Mouse (Mus musculus): ENCODE results near the gene Cyp8b1.

The Cyp8b1 gene

DNA sequence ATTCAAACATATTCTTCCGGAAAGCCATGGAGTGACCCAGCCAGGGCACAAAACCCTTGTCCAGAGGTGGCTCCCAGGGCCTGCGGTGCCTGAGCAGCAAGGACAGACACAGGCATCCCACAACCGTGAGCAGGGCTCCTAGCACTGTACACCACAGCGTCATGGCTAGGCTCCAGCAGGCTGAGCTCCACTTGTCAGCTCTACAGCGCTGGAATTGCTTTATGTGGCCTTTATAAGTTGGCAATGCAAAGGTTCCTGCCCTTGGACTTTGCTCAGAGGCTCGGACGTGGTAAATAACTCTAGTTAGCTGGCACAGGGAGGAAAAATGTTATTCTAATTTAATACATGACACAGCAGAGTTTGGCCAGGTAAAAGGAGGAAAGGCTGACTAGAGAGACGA, at the start of gene Cyp8b1:
Cyp8b1 (minus strand) TSS at position 204 of the 400 bp plus-strand sequence.
- no peaks in the 10 kb centered on the region for H3K9me3 ChIP-seq (ENCODE audit: low read length)
- H3K4me3 ChIP-seq (replicated peaks; ENCODE audit: low read length), result no peak within 1 kb of the TSS
- peaks cover 16% of the 10 kb centered on the region for H3K4me1 ChIP-seq (replicated peaks; ENCODE audit: low read depth, low read length)
- H3K36me3 ChIP-seq (ENCODE audit: insufficient read depth, low read length), result no peaks in the 10 kb centered on the region
- TF ChIP-seq CTCF (conservative IDR thresholded peaks at IDR 0.05; ENCODE audit: low read length) (no peak), NANOG (IDR thresholded peaks at IDR 0.05; ENCODE audit: borderline replicate concordance, low read length) (no peak), POU5F1 (IDR thresholded peaks at IDR 0.05; ENCODE audit: borderline replicate concordance, low read length) (no peak)
- H3K27me3 ChIP-seq (ENCODE audit: insufficient read depth, low read length), result peaks cover 40% of the 10 kb centered on the region

DNA sequence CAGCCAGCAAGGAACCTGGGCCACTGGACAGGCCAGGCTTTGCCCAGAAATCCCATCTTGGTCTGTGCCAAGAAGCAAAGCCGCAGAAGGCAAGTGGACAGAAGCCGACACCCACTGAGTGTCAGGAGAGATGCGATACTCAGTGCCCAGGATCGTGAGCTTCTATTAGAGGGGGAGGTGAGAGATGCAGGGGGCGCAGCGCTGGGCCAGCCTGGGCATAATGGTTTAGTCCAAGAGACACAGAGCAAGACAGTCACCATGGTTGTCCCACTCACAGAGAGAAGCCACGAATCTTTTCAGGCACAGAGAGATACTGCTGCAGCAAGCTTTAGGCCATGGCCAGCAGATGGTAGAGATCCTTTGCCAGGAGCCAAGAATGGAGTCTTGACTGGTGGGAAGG, 48.8 kb upstream of the Cyp8b1 start:
- TF ChIP-seq CTCF (conservative IDR thresholded peaks at IDR 0.05; ENCODE audit: low read length) (no peak), NANOG (IDR thresholded peaks at IDR 0.05; ENCODE audit: borderline replicate concordance, low read length) (no peak), POU5F1 (IDR thresholded peaks at IDR 0.05; ENCODE audit: borderline replicate concordance, low read length) (no peak)
- Histone ChIP-seq H3K27me3 (ENCODE audit: insufficient read depth, low read length) (peaks cover 12% of the 10 kb centered on the region; the same call in 1 of the 2 replicates), H3K4me1 (replicated peaks; ENCODE audit: low read depth, low read length) (no peaks in the 10 kb centered on the region)

GRCm38 (mm10) chr9:121959966-121960635, 44.0 kb upstream of the Cyp8b1 start:
- TF ChIP-seq POU5F1 (IDR thresholded peaks at IDR 0.05; ENCODE audit: borderline replicate concordance, low read length) (no peak), NANOG (IDR thresholded peaks at IDR 0.05; ENCODE audit: borderline replicate concordance, low read length) (no peak), CTCF (conservative IDR thresholded peaks at IDR 0.05; ENCODE audit: low read length) (no peak)
- Histone ChIP-seq H3K4me1 (replicated peaks; ENCODE audit: low read depth, low read length) (no peaks in the 10 kb centered on the region), H3K9me3 (ENCODE audit: low read length) (no peaks in the 10 kb centered on the region), H3K36me3 (ENCODE audit: insufficient read depth, low read length) (no peaks in the 10 kb centered on the region), H3K27me3 (ENCODE audit: insufficient read depth, low read length) (peaks cover 5% of the 10 kb centered on the region; the same call in 1 of the 2 replicates), H3K4me3 (replicated peaks; ENCODE audit: low read length) (no peak overlapping the region)

More for the DNA sequence above, 48.8 kb upstream of the Cyp8b1 start:
- Histone ChIP-seq H3K4me3 (replicated peaks; ENCODE audit: low read length) (no peak overlapping the region), H3K36me3 (ENCODE audit: insufficient read depth, low read length) (no peaks in the 10 kb centered on the region), H3K9me3 (ENCODE audit: low read length) (no peaks in the 10 kb centered on the region)

DNA sequence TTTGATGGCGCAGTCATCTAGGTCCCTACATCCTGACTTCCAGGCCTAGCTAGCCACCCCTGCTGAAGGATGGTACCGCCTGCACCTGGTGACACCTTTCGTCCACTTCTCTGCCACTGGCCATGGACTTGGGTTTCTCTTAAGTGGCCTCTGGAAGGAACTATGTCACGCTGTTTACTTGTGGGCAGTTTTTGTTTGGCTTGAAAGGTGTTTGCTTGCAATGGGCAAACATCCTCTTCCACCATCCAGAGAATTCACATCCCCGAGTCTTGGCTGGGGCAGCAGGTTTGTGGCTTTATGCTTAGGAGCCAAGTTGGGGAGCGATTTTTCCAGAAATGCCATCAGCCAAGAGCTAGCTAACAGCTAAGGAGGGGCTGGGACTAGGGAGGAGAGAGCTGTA, 36.5 kb upstream of the Cyp8b1 start:
- no peaks in the 10 kb centered on the region for H3K9me3 ChIP-seq (ENCODE audit: low read length)
- H3K4me1 ChIP-seq (replicated peaks; ENCODE audit: low read depth, low read length), result peaks cover 15% of the 10 kb centered on the region
- H3K4me3 ChIP-seq (replicated peaks; ENCODE audit: low read length), result no peak overlapping the region
- TF ChIP-seq NANOG (IDR thresholded peaks at IDR 0.05; ENCODE audit: borderline replicate concordance, low read length) (no peak), CTCF (conservative IDR thresholded peaks at IDR 0.05; ENCODE audit: low read length) (no peak), POU5F1 (IDR thresholded peaks at IDR 0.05; ENCODE audit: borderline replicate concordance, low read length) (no peak)
- H3K27me3 ChIP-seq (ENCODE audit: insufficient read depth, low read length), result peaks cover 18% of the 10 kb centered on the region
- no peaks in the 10 kb centered on the region for H3K36me3 ChIP-seq (ENCODE audit: insufficient read depth, low read length)

GRCm38 (mm10) chr9:121951114-121951423, 35.0 kb upstream of the Cyp8b1 start:
- Histone ChIP-seq H3K4me1 (replicated peaks; ENCODE audit: low read depth, low read length) (peaks cover 15% of the 10 kb centered on the region), H3K9me3 (ENCODE audit: low read length) (no peaks in the 10 kb centered on the region), H3K4me3 (replicated peaks; ENCODE audit: low read length) (peak overlapping the region; percentile 67), H3K27me3 (ENCODE audit: insufficient read depth, low read length) (peaks cover 24% of the 10 kb centered on the region), H3K36me3 (ENCODE audit: insufficient read depth, low read length) (no peaks in the 10 kb centered on the region)
- TF ChIP-seq POU5F1 (IDR thresholded peaks at IDR 0.05; ENCODE audit: borderline replicate concordance, low read length), result no peak

DNA sequence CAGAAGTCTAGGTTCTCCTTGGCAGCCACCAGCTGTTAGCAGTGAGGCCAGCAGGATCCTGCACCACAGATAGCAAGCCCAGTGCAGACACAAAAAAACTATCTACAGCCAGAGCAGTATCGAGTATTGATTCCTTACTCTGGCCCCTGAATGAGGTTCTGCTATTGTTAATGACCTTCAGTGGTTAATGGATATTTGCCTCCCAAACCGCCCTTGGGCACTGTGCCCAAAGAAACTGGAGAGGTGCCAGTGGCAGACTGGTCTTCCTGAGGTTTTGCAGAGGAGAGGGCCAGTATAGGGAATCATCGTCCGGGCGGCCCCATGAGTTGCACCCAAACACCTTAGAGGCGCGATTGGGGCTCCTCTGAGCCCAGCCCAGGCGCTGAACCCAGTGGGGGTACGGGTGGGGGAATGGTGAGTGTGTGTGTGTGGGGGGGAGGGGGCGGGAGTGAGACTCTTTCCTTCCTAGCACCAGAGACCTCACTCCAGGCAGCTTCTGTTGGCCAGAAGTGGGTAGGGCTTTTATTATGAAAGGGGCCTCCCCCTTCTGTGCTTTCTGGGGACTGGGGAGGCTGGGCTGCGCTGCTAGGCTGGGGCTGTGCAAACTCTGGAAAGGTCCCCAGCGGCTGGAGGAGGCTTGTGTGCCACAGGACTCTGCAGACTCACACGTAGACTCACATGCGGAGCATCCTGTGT, 34.5 kb upstream of the Cyp8b1 start, which contains the start of gene Fam198a:
Fam198a (plus strand) TSS at position 571 of the 696 bp plus-strand sequence.
- H3K36me3 ChIP-seq (ENCODE audit: insufficient read depth, low read length), result no peaks in the 10 kb centered on the region
- no peaks in the 10 kb centered on the region for H3K9me3 ChIP-seq (ENCODE audit: low read length)
- peaks cover 24% of the 10 kb centered on the region for H3K27me3 ChIP-seq (ENCODE audit: insufficient read depth, low read length)
- TF ChIP-seq POU5F1 (IDR thresholded peaks at IDR 0.05; ENCODE audit: borderline replicate concordance, low read length), result no peak
- TF ChIP-seq CTCF (conservative IDR thresholded peaks at IDR 0.05; ENCODE audit: low read length), result no peak
- TF ChIP-seq NANOG (IDR thresholded peaks at IDR 0.05; ENCODE audit: borderline replicate concordance, low read length), result no peak
- H3K4me1 ChIP-seq (replicated peaks; ENCODE audit: low read depth, low read length), result peaks cover 15% of the 10 kb centered on the region
- peak within 1 kb of the TSS; percentile 67 for H3K4me3 ChIP-seq (replicated peaks; ENCODE audit: low read length)

- H3K4me1 ChIP-seq (replicated peaks; ENCODE audit: low read depth, low read length), result peaks cover 15% of the 10 kb centered on the region
- H3K27me3 ChIP-seq (ENCODE audit: insufficient read depth, low read length), result peaks cover 28% of the 10 kb centered on the region
- no peak overlapping the region for H3K4me3 ChIP-seq (replicated peaks; ENCODE audit: low read length)
- H3K9me3 ChIP-seq (ENCODE audit: low read length), result no peaks in the 10 kb centered on the region
- no peaks in the 10 kb centered on the region for H3K36me3 ChIP-seq (ENCODE audit: insufficient read depth, low read length)
- no peak for TF ChIP-seq NANOG (IDR thresholded peaks at IDR 0.05; ENCODE audit: borderline replicate concordance, low read length)
- TF ChIP-seq CTCF (conservative IDR thresholded peaks at IDR 0.05; ENCODE audit: low read length), result no peak
- TF ChIP-seq POU5F1 (IDR thresholded peaks at IDR 0.05; ENCODE audit: borderline replicate concordance, low read length), result no peak
These were observed 32.3 kb upstream of the Cyp8b1 start for GRCm38 (mm10) chr9:121948431-121948830.

GRCm38 (mm10) chr9:121947784-121948183, 31.7 kb upstream of the Cyp8b1 start:
- Histone ChIP-seq H3K36me3 (ENCODE audit: insufficient read depth, low read length) (no peaks in the 10 kb centered on the region), H3K4me1 (replicated peaks; ENCODE audit: low read depth, low read length) (peaks cover 15% of the 10 kb centered on the region), H3K27me3 (ENCODE audit: insufficient read depth, low read length) (peaks cover 26% of the 10 kb centered on the region), H3K9me3 (ENCODE audit: low read length) (no peaks in the 10 kb centered on the region), H3K4me3 (replicated peaks; ENCODE audit: low read length) (no peak overlapping the region)
- no peak for TF ChIP-seq NANOG (IDR thresholded peaks at IDR 0.05; ENCODE audit: borderline replicate concordance, low read length)
- no peak for TF ChIP-seq POU5F1 (IDR thresholded peaks at IDR 0.05; ENCODE audit: borderline replicate concordance, low read length)
- TF ChIP-seq CTCF (conservative IDR thresholded peaks at IDR 0.05; ENCODE audit: low read length), result peak; percentile 18; the same call in 1 of the 2 replicates

Data from E14TG2a.4 (cell line).